Mouse (Mus musculus) ES-Bruce4 (cell line): ENCODE results near the gene Trcg1.

Experiments
- EP300 ChIP-seq: IDR thresholded peaks from 2 replicates; pipeline ENCODE4 v1.6.1; 2011; ENCODE audit warnings: low read depth, low read length; ENCODE audit not compliant: insufficient read depth
- POLR2A ChIP-seq: IDR thresholded peaks from one replicate; pipeline ENCODE4 v1.8.1; 2011; ENCODE audit warnings: low read length; ENCODE audit not compliant: insufficient read depth

GRCm38 (mm10) chr9:57202981-57203380 lies 33.4 kb upstream of the Trcg1 start:
- no peak for TF ChIP-seq EP300
- TF ChIP-seq POLR2A, result no peak
